Mouse (Mus musculus) hindbrain, embryonic 10.5 days (tissue): Measurements from ENCODE around the gene Cdk2. TPM values are rescaled to one million over a fixed set of nuclear protein-coding genes. Genes with fewer than 3 reads are reported as not detected.

Experiments used
- DNase-seq: peaks from one replicate; pipeline ENCODE4 v3.0.0-alpha.2; 2017; ENCODE audit warnings: low spot score
- H3K27ac ChIP-seq: fragments of 300-500 bp; sonication (generic); 2 replicates; pipeline ENCODE4 v1.5.1; 2016; ENCODE audit warnings: mild to moderate bottlenecking, moderate library complexity
- H3K27me3 ChIP-seq: fragments of 300-500 bp; sonication (generic); 2 replicates; pipeline ENCODE4 v1.6.1; 2016; ENCODE audit warnings: mild to moderate bottlenecking; ENCODE audit not compliant: poor library complexity, insufficient read depth, severe bottlenecking
- H3K36me3 ChIP-seq: fragments of 300-500 bp; sonication (generic); 2 replicates; pipeline ENCODE4 v1.6.1; 2016; ENCODE audit warnings: mild to moderate bottlenecking, moderate library complexity
- H3K4me1 ChIP-seq: fragments of 300-500 bp; sonication (generic); replicated peaks from 2 replicates; pipeline ENCODE4 v1.6.1; 2016; ENCODE audit warnings: mild to moderate bottlenecking
- H3K4me3 ChIP-seq: fragments of 300-500 bp; sonication (generic); 2 replicates; pipeline ENCODE4 v1.5.1; 2016; ENCODE audit warnings: mild to moderate bottlenecking, moderate library complexity
- H3K9me3 ChIP-seq: fragments of 300-500 bp; sonication (generic); 2 replicates; pipeline ENCODE4 v1.6.1; 2016; ENCODE audit warnings: mild to moderate bottlenecking, moderate library complexity
- WGBS: fragments of 180-500 bp; shearing (Covaris S2); methylation state at CpG from one replicate; pipeline ENCODE4 v1.1.7; 2016; 5-methylcytosine and 5-hydroxymethylcytosine counted together
- polyA plus RNA-seq: library from polyadenylated mRNA; unstranded; fragments of >200 nt; fragmentation: Nextera tagmentation; extraction: Ambion mirVana; gene quantifications from 2 replicates; pipeline ENCODE4 v1.2.1, GENCODE M21; 2016

Cdk2 gene
- polyA plus RNA-seq, 1 experiment from 2014 or later: 91.0 TPM

DNA sequence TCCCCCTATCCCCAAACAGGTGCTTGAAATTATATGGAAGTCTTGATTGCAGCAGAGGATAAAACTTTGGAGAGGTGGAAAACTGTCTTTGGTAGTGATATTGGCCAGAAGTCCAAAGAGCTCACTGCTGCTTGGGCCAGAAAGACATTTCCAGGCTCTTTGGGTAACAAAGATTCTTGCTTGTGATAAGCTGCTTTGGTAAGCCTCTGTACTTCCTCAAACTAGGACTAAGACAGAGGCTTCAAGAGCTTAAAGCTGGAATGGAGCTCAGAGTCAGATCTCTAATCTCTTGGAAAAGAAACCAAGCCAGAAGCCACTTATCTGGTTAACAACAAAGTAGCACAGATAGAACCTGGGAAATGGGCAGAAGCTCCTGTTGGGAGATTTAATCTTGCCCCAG, 42.4 kb downstream of the Cdk2 start:
- no peak overlapping the region for H3K27ac ChIP-seq
- H3K36me3 ChIP-seq: no peaks in the 10 kb centered on the region
- H3K4me3 ChIP-seq: no peak overlapping the region
- H3K27me3 ChIP-seq: no peaks in the 10 kb centered on the region
- peaks cover 7% of the 10 kb centered on the region; the same call in 1 of the 2 replicates for H3K4me1 ChIP-seq
- DNase-seq: no peak
- H3K9me3 ChIP-seq: no peaks in the 10 kb centered on the region

DNA sequence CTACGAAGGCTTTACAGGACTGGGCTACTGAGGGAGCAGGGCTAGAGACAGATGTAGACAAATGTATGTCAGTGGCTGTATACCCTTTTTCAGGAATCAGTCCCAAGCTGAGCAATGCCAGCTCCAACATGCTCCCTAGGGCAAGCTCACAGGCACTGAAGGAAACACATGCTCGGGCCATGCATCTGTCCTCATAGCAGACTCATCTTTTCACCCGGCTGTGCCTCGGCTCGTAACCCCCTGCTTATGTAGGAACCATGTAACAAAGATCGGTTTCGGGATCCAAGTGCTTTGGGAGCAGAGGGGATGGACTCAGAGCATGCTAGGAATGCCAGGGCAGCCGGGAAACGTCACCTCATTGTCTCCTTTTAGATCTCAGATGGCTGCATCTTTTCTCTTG, 45.3 kb downstream of the Cdk2 start:
- H3K27ac ChIP-seq: no peak overlapping the region
- H3K27me3 ChIP-seq: no peaks in the 10 kb centered on the region
- no peak for DNase-seq
- no peaks in the 10 kb centered on the region for H3K9me3 ChIP-seq
- WGBS: 46% methylated on average over 9 of the region's 9 CpGs
- H3K36me3 ChIP-seq: no peaks in the 10 kb centered on the region
- H3K4me1 ChIP-seq: peaks cover 10% of the 10 kb centered on the region; the same call in 1 of the 2 replicates
- no peak overlapping the region for H3K4me3 ChIP-seq

- no peaks in the 10 kb centered on the region for H3K36me3 ChIP-seq
- no peaks in the 10 kb centered on the region for H3K27me3 ChIP-seq
- WGBS: 58% methylated on average over 9 of the region's 9 CpGs
- no peak overlapping the region for H3K4me3 ChIP-seq
- no peak overlapping the region for H3K27ac ChIP-seq
- H3K9me3 ChIP-seq: no peaks in the 10 kb centered on the region
- DNase-seq: no peak
- peaks cover 10% of the 10 kb centered on the region; the same call in 1 of the 2 replicates for H3K4me1 ChIP-seq
Measured at GRCm38 (mm10) chr10:128657844-128658243, 47.0 kb downstream of the Cdk2 start.

- no peaks in the 10 kb centered on the region for H3K27me3 ChIP-seq
- no peaks in the 10 kb centered on the region for H3K9me3 ChIP-seq
- DNase-seq: no peak
- no peaks in the 10 kb centered on the region for H3K36me3 ChIP-seq
- peaks cover 10% of the 10 kb centered on the region; the same call in 1 of the 2 replicates for H3K4me1 ChIP-seq
- H3K27ac ChIP-seq: no peak overlapping the region
- no peak overlapping the region for H3K4me3 ChIP-seq
- WGBS: 85% methylated on average over 1 of the region's 1 CpGs
Measured at GRCm38 (mm10) chr10:128656731-128657130, 48.1 kb downstream of the Cdk2 start.

GRCm38 (mm10) chr10:128655254-128655653, 49.6 kb downstream of the Cdk2 start:
- H3K9me3 ChIP-seq: no peaks in the 10 kb centered on the region
- H3K36me3 ChIP-seq: no peaks in the 10 kb centered on the region
- WGBS: 86% methylated on average over 3 of the region's 3 CpGs
- H3K4me3 ChIP-seq: no peak overlapping the region
- no peak overlapping the region for H3K27ac ChIP-seq
- H3K27me3 ChIP-seq: no peaks in the 10 kb centered on the region
- DNase-seq: no peak
- H3K4me1 ChIP-seq: peaks cover 12% of the 10 kb centered on the region; the same call in 1 of the 2 replicates

DNA sequence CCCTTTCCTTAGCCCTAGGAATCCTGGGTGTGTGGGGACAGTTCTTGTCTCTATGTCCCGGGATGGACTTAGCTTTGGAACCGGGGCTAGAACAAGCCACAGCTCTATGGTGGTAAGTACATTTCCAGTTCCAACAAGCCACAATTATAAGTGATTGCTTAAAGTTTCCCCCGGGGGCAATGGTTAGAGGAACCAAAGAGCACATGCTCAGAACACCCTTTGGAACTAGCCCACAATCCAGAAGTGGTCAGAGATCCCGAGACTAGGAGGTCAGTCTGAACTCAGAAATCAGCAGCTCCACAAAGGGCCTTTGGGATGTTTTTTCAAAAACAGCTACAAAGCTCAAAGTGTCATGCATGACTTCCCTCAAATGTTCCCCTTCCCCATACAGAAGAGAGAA, 51.0 kb downstream of the Cdk2 start:
- H3K4me3 ChIP-seq: no peak overlapping the region
- no peaks in the 10 kb centered on the region for H3K27me3 ChIP-seq
- no peak for DNase-seq
- H3K27ac ChIP-seq: no peak overlapping the region
- no peaks in the 10 kb centered on the region for H3K9me3 ChIP-seq
- H3K36me3 ChIP-seq: no peaks in the 10 kb centered on the region
- H3K4me1 ChIP-seq: 0 out of 2 replicates have a peak, but pooled peaks cover 4% of the 10 kb centered on the region
- 67% methylated on average over 4 of the region's 4 CpGs for whole genome bisulfite sequencing

Other genes starting within 250 kb of the Cdk2 start
- 72.2 and 106 TPM in 2 replicates for gene Smarcc2, start 245.8 kb downstream of the Cdk2 start, polyA plus RNA-seq
- 866 and 958 TPM in 2 replicates for gene Myl6, start 210.9 kb downstream of the Cdk2 start, polyA plus RNA-seq
- 2.8 TPM in 2 replicates for gene Myl6b, start 206.3 kb downstream of the Cdk2 start, polyA plus RNA-seq
- 20.2 and 22.0 TPM in 2 replicates for gene Esyt1, start 179.2 kb downstream of the Cdk2 start, polyA plus RNA-seq
- gene Zc3h10, start 157.3 kb downstream of the Cdk2 start, polyA plus RNA-seq: 16.9 and 19.9 TPM in 2 replicates
- gene Rpl41, start 155.7 kb downstream of the Cdk2 start, polyA plus RNA-seq: 2,868 and 3,332 TPM in 2 replicates
- gene Pa2g4, start 139.0 kb downstream of the Cdk2 start, polyA plus RNA-seq: 205 and 257 TPM in 2 replicates
- 5.0 and 13.5 TPM in 2 replicates for gene Erbb3, start 115.4 kb downstream of the Cdk2 start, polyA plus RNA-seq
- 472 and 519 TPM in 2 replicates for gene Rps26, start 78.3 kb downstream of the Cdk2 start, polyA plus RNA-seq
- gene Ikzf4, start 59.0 kb downstream of the Cdk2 start, polyA plus RNA-seq: 2.6 and 3.5 TPM in 2 replicates
- gene Suox, start 31.0 kb downstream of the Cdk2 start, polyA plus RNA-seq: 11.1 and 14.6 TPM in 2 replicates
- gene Rab5b, start 8.8 kb downstream of the Cdk2 start, polyA plus RNA-seq: 73.5 and 86.0 TPM in 2 replicates
- gene Pmel, start 836 bp downstream of the Cdk2 start, polyA plus RNA-seq: 7.1 and 7.3 TPM in 2 replicates
- gene Dgka, start 39.8 kb upstream of the Cdk2 start, polyA plus RNA-seq: 4.1 and 4.4 TPM in 2 replicates
- gene Pym1, start 42.9 kb upstream of the Cdk2 start, polyA plus RNA-seq: 54.7 and 62.2 TPM in 2 replicates
- gene Mmp19, start 85.9 kb upstream of the Cdk2 start, polyA plus RNA-seq: 0.36 and 0.39 TPM in 2 replicates
- 50.4 and 56.0 TPM in 2 replicates for gene Dnajc14, start 99.0 kb upstream of the Cdk2 start, polyA plus RNA-seq
- gene Tmem198b, start 99.3 kb upstream of the Cdk2 start, polyA plus RNA-seq: 19.1 and 23.3 TPM in 2 replicates
- gene Sarnp, start 112.3 kb upstream of the Cdk2 start, polyA plus RNA-seq: 251 and 263 TPM in 2 replicates
- gene Ormdl2, start 116.6 kb upstream of the Cdk2 start, polyA plus RNA-seq: 74.1 and 97.0 TPM in 2 replicates
- gene Gdf11, start 186.7 kb upstream of the Cdk2 start, polyA plus RNA-seq: 8.9 and 11.1 TPM in 2 replicates
- gene Cd63, start 196.0 kb upstream of the Cdk2 start, polyA plus RNA-seq: 240 and 253 TPM in 2 replicates
- gene Rdh5, start 217.9 kb upstream of the Cdk2 start, polyA plus RNA-seq: 15.8 and 18.7 TPM in 2 replicates
- 229 and 285 TPM in 2 replicates for gene Bloc1s1, start 219.0 kb upstream of the Cdk2 start, polyA plus RNA-seq
- 3.7 and 4.0 TPM in 2 replicates for gene Itga7, start 228.8 kb upstream of the Cdk2 start, polyA plus RNA-seq